Mouse (Mus musculus): ENCODE measurements around the gene Tbc1d24.
"Not testable (repeated sequence)": the region's sequence is repeated elsewhere in the genome, so short reads cannot be mapped to it uniquely, and the experiment has no call there.

Tbc1d24 gene

DNA sequence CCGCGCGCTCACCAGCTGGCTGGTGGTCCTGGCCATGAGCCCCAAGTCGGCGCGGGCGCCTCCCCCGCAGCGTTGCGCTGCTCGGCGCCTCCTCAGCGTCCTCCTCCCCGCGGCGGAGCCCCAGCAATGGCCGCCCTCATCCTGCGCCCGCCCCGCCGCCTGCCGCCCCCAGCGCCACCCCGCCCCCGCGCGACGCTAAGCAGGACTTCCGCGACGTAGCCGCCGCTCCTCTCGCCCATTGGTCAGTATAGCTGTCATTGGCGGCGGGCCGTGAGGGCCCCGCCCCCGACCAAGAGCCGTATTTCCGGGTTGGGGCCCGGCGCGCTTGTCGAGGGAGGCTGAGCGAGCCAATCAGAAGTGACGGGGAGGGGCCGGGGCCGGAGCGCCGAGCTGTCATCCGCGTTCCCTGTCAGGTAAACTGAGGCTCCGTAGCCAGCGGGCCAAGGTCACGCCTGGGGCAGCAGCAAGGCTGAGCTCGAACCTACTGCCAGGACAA lies 63.9 kb downstream of the Tbc1d24 start:
- peak; percentile 99 for DNase-seq

DNA sequence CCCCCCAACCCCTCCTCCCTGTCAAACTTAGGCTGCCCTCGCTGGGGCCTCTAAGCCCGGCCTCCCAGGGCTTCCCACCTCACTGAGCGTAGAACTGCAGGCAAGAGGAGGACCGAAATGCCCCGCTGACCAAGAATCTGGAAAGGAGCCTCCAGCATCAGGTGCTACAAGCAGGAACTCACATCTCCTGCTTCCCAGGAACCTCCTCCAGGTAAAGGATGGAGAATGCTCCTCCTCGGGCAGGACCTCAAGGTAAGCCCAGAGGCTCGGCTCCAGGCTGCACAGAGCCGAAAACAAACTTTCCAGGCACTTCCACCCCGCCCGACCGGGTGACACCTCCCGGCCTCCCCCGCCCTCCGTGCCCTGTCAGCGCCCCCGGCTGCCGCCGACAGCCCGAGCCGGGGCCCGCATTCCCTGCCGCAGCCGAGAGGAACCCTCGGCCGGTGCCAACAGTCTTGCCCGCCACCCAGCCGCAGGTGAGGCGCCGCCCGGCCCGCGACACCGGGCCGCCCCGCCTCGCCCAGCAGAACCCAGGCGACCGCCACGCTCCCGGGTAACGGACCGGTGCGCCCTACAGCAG lies 64.4 kb downstream of the Tbc1d24 start:
- peak; percentile 36 for DNase-seq

DNA sequence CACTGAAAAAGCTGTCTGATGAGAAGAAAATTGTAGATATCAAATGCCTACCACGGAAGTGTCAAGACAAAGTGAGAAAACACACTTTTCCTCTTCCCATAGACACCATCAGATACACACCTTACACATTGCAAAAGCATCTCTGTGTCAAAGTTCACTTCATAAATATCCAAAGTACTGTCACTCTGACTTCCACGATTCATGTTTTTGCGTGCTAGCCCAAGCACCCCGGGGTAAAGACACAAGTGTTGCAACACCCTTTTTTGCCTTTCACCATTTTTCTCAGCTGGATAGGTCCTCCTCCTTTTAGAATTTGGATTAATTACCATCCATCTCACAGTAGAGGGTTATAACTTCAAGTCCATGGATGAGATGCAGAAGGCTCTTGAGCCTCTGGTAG lies 65.4 kb downstream of the Tbc1d24 start:
- DNase-seq, result no peak

DNA sequence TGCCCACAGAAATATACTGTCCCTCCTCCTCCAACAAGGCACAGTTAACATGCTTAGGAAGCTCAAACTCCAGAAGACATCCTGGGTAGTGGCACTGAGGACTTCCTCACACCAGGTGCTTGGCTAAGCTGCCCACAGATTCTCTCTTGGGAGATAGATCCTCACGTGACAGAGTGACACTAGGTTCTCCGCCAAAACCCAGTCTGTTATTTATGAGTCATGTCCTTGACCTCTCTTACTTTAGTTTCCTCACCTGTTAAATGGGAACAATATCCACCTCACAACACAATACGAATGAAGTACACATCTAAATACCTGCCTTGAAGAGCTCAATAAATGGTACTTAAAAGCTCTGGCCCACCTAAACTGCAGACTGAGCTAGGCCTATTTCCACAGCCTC lies 66.1 kb downstream of the Tbc1d24 start:
- no peak for DNase-seq

DNA sequence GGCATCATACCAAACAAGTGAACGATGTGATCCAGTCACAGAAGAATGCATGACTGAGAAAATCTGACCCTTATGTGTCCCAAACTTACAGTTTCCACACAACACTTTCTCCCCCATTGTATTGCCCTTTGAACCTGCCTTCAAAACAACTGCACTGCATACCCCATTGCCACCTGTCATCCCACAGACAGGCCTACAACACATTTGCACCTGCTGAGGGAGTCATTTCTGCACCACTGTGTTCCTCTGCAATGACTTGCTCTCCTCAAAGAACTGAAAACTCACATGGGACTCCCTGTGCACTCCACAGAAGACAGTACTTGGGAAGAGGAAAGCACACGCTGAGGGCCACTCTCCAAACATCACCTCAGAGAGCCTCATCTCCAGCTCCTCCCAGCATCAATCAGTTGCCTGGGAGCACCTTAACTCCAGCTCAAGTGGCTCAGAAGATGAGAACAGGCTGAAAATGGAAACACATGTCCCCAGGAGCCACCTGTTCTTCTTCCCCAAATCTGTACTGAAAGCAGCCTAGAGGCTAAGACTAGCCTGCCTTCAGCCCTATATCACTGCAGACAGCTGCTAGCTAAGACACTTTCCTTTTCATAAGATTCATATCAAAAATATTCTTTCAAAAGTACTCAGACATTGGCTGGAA lies 68.0 kb downstream of the Tbc1d24 start:
- no peak for DNase-seq

DNA sequence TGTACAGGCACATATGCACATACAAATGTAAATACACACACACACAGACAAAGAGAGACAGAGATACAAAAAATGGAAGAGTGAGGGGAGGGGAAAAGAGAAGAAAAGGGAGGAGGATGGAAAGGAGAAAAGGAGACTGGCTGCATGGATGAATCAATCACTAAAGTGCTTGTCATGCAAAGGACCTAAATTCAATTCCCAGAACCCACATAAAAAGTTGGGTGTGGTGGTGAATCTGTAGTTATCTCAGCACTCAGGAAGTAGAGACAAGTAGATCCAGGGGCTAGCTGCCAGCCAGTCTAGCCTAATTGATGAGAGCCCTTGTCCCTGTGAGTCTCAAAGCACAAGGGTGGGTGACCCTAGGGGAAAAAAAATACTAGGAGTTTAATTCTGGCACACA lies 71.3 kb downstream of the Tbc1d24 start:
- no peak for DNase-seq

DNA sequence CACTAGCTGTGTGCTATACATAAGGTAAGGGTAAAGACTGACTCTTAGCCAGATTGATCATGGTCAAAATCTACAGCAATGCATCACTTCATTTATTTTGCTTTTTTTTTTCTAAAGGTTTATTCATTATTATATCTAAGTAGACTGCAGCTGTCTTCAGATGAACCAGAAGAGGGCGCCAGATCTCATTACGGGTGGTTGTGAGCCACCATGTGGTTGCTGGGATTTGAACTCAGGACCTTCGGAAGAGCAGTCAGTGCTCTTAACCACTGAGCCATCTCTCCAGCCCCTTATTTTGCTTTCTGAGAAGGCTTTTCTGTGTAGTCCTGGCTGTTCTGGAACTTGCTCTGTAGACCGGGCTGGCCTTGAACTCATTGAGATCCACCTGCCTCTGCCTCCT lies 72.4 kb downstream of the Tbc1d24 start:
- not testable (repeated sequence) for DNase-seq

DNA sequence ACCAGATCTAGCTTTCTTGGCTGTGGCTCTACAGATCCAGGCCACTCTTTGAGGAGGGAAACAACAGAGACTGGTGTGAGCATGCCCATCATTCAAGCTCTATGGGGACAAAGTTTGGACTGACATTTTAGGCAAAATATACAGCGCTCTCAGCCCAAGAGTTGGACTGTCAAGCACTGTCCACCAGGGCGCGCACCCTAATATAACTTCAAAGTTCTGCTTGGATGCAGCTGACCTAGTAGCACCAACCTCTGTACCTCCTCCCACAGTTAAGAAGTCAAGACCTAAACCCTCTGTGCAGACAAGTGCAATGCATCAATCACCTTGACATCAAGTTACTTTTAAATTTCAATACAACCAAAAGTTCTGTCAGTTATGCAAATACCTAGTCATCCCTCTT lies 73.8 kb downstream of the Tbc1d24 start:
- DNase-seq, result no peak

DNA sequence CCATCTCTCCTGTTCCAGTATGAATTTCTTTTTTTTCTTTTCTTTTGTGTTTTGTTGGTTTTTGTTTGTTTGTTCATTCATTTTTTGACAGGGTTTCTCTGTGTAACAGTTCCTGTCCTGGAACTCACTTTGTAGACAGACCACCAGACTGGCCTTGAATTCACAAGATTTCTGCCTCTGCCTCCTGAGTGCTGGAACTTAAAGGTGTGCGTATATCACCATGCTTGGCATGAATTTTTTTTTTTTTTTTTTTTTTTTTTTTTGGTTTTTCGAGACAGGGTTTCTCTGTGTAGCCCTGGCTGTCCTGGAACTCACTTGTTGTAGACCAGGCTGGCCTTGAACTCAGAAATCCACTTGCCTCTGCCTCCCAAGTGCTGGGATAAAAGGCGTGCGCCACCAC lies 76.1 kb downstream of the Tbc1d24 start:
- not testable (repeated sequence) for DNase-seq

DNA sequence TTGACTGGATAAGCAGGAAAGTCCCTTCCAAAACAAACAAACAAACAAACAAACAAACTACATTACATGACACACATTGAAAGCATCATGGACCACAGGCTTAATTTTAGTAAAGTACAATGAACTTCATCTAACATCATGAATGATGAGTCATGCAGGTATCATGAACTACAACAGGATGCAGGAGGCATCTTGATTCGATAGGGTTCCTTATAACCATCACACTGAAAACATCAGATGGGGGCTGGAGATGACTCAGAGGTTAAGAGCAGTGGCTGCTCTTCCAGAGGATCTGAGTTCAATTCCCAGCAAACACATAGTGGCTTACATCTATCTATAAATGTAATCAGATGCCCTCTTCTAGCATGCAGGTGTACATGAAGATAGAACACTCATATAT lies 77.8 kb downstream of the Tbc1d24 start:
- no peak for DNase-seq

DNA sequence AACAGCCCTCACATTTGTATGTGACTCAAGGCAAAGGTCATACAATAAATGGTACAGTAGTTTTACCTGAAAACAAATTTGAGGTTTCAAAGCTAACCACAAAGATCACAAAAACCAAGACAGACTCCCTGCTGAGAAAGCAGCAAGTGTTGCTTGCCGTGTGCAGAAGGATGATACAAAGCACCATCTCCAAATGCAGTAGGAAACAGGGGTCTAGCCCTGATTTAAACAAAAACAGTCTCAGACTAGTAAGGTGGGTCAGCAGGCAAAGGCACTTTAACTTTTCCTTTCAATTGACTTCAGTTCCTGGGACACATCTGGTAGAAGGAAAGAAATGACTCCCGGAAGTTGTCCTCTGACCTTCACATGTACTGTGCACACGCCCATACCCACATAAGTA lies 78.6 kb downstream of the Tbc1d24 start:
- DNase-seq, result no peak

Data from embryo, embryonic 11 days (tissue).